Mouse (Mus musculus): ENCODE results near the gene Tmbim1. TPM values are rescaled to one million over a fixed set of nuclear protein-coding genes. Genes with fewer than 3 reads are reported as not detected.
A peak's percentile ranks its signal among the peaks of the same experiment; 100 is the strongest.

Gene Tmbim1
- polyA plus RNA-seq, 1 experiment = 567 TPM

DNA sequence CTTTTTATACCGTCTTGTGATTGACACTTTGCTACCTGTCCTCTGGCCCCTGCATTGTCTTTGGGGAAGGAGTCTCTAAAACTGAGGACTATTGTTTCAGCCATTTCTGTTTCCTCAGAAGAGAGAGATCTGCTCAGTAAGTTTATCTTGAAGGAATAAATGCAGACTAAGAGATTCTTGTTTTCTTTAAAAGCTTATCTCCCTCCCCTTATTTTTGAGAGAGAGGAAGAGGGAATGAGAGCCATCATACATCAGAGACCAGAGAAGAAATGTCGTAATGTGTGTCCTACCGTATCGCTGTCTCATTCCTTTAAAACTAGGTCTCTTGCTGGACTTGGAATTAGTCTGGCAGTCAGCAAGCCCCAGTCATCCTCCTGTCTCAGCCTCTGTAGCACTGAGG lies 64.6 kb downstream of the Tmbim1 start:
- peaks cover 34% of the 10 kb centered on the region for H3K4me1 ChIP-seq (ENCODE audit: control insufficient read depth, insufficient read depth, low read length)
- H3K4me3 ChIP-seq (replicated peaks; ENCODE audit: extremely low read depth, low read depth, low read length) = no peak overlapping the region
- TF ChIP-seq CTCF (IDR thresholded peaks at IDR 0.05; ENCODE audit: insufficient read depth, low read length) = no peak
- no peak for TF ChIP-seq POLR2A (IDR thresholded peaks at IDR 0.05; ENCODE audit: borderline replicate concordance, extremely low read depth, low read depth, low read length)
- WGBS = 25% methylated on average over 4 of the region's 4 CpGs
- DNase-seq = no peak

DNA sequence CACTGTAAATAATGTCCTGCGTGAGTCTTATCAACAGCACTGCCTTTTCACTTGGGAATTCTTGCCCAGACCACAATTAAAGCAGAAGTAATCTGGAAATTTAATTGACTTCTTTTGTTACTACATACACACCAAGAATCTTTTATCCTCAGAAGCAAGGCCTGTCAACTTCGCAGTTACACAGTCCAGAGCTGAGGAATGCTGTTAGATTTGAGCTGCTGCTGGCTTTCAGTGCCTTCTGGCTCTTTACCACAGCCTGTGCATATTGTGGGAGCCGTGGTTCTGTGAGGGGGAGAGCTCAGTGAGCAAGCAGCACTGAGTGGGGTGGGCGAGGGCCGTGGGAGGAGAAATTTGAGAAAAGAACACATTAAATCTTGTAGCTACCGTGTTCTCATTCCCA lies 65.1 kb downstream of the Tmbim1 start:
- H3K4me3 ChIP-seq (replicated peaks; ENCODE audit: extremely low read depth, low read depth, low read length) = no peak overlapping the region
- TF ChIP-seq CTCF (IDR thresholded peaks at IDR 0.05; ENCODE audit: insufficient read depth, low read length) (no peak), POLR2A (IDR thresholded peaks at IDR 0.05; ENCODE audit: borderline replicate concordance, extremely low read depth, low read depth, low read length) (no peak)
- 19% methylated on average over 6 of the region's 6 CpGs for WGBS
- DNase-seq = no peak
- peaks cover 33% of the 10 kb centered on the region for H3K4me1 ChIP-seq (ENCODE audit: control insufficient read depth, insufficient read depth, low read length)

DNA sequence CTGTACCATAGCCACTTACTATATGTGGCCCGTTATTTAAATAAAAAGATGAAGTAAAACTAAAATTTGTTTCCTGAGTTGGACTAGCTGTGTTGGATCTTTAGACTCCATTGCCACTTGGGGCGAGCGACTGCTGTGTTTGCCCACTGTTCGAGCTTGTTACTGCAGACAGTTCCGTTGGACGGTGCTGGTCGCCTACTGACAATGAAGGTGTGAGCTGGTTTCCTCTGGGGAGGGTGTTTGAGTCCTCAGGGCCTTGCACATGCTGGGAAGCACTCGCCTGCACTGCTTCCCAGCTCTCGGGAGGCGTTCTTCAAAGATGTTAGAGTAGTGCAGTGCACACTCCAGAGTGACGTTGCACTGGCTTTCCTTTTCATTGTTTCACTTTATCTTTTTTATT lies 65.8 kb downstream of the Tmbim1 start:
- TF ChIP-seq POLR2A (IDR thresholded peaks at IDR 0.05; ENCODE audit: borderline replicate concordance, extremely low read depth, low read depth, low read length) (no peak), CTCF (IDR thresholded peaks at IDR 0.05; ENCODE audit: insufficient read depth, low read length) (no peak)
- no peak overlapping the region for H3K4me3 ChIP-seq (replicated peaks; ENCODE audit: extremely low read depth, low read depth, low read length)
- WGBS = 16% methylated on average over 11 of the region's 11 CpGs
- H3K4me1 ChIP-seq (ENCODE audit: control insufficient read depth, insufficient read depth, low read length) = peaks cover 30% of the 10 kb centered on the region
- peak; percentile 23 for DNase-seq

DNA sequence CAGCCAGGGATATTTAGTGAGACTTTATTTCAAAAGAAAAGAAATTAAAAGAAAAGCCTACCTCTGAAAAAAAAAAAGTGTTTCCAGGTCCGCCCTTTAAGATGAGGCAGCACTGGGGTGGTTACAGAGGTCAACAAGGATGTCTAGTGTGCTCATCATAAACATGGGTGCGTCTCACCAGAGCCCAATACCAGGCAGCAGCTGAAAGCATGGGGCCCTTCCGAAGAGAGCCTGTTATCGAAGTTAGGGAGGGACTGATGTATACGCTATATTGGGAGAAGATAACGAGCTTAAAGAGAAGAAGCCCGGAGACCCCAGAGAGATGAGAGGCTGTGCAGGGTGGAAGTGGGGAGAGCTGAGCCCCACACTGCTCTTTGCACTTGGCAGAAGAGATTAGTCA lies 66.3 kb downstream of the Tmbim1 start:
- H3K4me3 ChIP-seq (replicated peaks; ENCODE audit: extremely low read depth, low read depth, low read length) = no peak overlapping the region

More for the DNA sequence above, 66.3 kb downstream of the Tmbim1 start:
- DNase-seq = no peak
- no peak for TF ChIP-seq CTCF (IDR thresholded peaks at IDR 0.05; ENCODE audit: insufficient read depth, low read length)
- TF ChIP-seq POLR2A (IDR thresholded peaks at IDR 0.05; ENCODE audit: borderline replicate concordance, extremely low read depth, low read depth, low read length) = no peak
- H3K4me1 ChIP-seq (ENCODE audit: control insufficient read depth, insufficient read depth, low read length) = peaks cover 26% of the 10 kb centered on the region
- WGBS = 21% methylated on average over 7 of the region's 7 CpGs

Other genes with a start within 250 kb of the Tmbim1 start
- gene Tns1, start 181.2 kb downstream of the Tmbim1 start, polyA plus RNA-seq (2012; rRNA removed) = 781 and 1,078 TPM in 2 replicates
- gene Rufy4, start 180.1 kb downstream of the Tmbim1 start, polyA plus RNA-seq (2012; rRNA removed) = 1.4 and 1.6 TPM in 2 replicates
- 3.2 and 6.4 TPM in 2 replicates for gene Cxcr2, start 151.6 kb downstream of the Tmbim1 start, polyA plus RNA-seq (2012; rRNA removed)
- gene Cxcr1, start 111.0 kb downstream of the Tmbim1 start, polyA plus RNA-seq (2012; rRNA removed) = 0.43 and 1.5 TPM in 2 replicates
- 177 and 180 TPM in 2 replicates for gene Arpc2, start 69.5 kb downstream of the Tmbim1 start, polyA plus RNA-seq (2012; rRNA removed)
- gene Gpbar1, start 27.1 kb downstream of the Tmbim1 start, polyA plus RNA-seq (2012; rRNA removed) = 0.18 and 0.22 TPM in 2 replicates
- gene Aamp, start 20.9 kb downstream of the Tmbim1 start, polyA plus RNA-seq (2012; rRNA removed) = 141 and 172 TPM in 2 replicates
- 63.0 and 63.5 TPM in 2 replicates for gene Pnkd, start 20.7 kb downstream of the Tmbim1 start, polyA plus RNA-seq (2012; rRNA removed)
- gene Catip, start 56.5 kb upstream of the Tmbim1 start, polyA plus RNA-seq (2012; rRNA removed) = 10.2 TPM in 2 replicates
- gene Slc11a1, start 69.6 kb upstream of the Tmbim1 start, polyA plus RNA-seq (2012; rRNA removed) = 33.3 and 41.8 TPM in 2 replicates
- gene Ctdsp1, start 85.9 kb upstream of the Tmbim1 start, polyA plus RNA-seq (2012; rRNA removed) = 197 and 200 TPM in 2 replicates
- 0.31 and 1.1 TPM in 2 replicates for gene Vil1, start 103.8 kb upstream of the Tmbim1 start, polyA plus RNA-seq (2012; rRNA removed)
- 10.4 and 14.3 TPM in 2 replicates for gene Cnot9, start 200.4 kb upstream of the Tmbim1 start, polyA plus RNA-seq (2012; rRNA removed)
- gene Plcd4, start 237.3 kb upstream of the Tmbim1 start, polyA plus RNA-seq (2012; rRNA removed) = 0.58 and 0.62 TPM in 2 replicates
- 3.4 and 3.7 TPM in 2 replicates for gene Usp37, start 238.7 kb upstream of the Tmbim1 start, polyA plus RNA-seq (2012; rRNA removed)